Mouse (Mus musculus) intestine, embryonic 14.5 days (tissue): ENCODE measurements around the gene Podnl1. TPM values are rescaled to one million over a fixed set of nuclear protein-coding genes. Genes with fewer than 3 reads are reported as not detected.

ENCODE experiments used
- microRNA counts: library from miRNA; unstranded; fragments of <30 nt; microRNA quantifications from one replicate; lab custom pipeline; 2016
- microRNA-seq: library from miRNA; unstranded; fragments of <30 nt; microRNA quantifications from one replicate; pipeline ENCODE4, GENCODE M21; 2016
- polyA plus RNA-seq: library from polyadenylated mRNA; unstranded; fragments of >200 nt; fragmentation: Nextera tagmentation; extraction: Ambion mirVana; gene quantifications from 2 replicates; pipeline ENCODE4 v1.2.1, GENCODE M21; 2014

Gene Podnl1
- polyA plus RNA-seq, 1 experiment from 2014 or later: 0.49 TPM

MicroRNAs within 50 kb of the gene (microRNA counts, 519-probe panel; counts per million panel counts)
- microRNA mmu-miR-181c (lab: Ali Mortazavi, UCI): 3,281 counts per million, percentile 42 among the panel's probes with 10 or more counts
- microRNA mmu-miR-709 (lab: Ali Mortazavi, UCI): 2,713 counts per million, percentile 30 among the panel's probes with 10 or more counts

Small RNA genes lying within 50 kb of the gene (microRNA-seq; reads per million reads assigned to microRNA genes)
- gene Gm25110: not detected
- 7,977 reads per million, percentile 94 among the genes with 10 or more reads in this experiment for gene Mir181c
- gene Mir181d: 6,845 reads per million, percentile 92 among the genes with 10 or more reads in this experiment
- not detected for gene Mir709

Other genes starting within 250 kb of the Podnl1 start
- gene Adgrl1, start 225.9 kb upstream of the Podnl1 start, polyA plus RNA-seq: 21.8 and 24.9 TPM in 2 replicates
- gene Gm10644, start 170.8 kb upstream of the Podnl1 start, polyA plus RNA-seq: 0.23 and 0.37 TPM in 2 replicates
- 64.8 and 70.9 TPM in 2 replicates for gene Asf1b, start 170.5 kb upstream of the Podnl1 start, polyA plus RNA-seq
- gene Prkaca, start 153.0 kb upstream of the Podnl1 start, polyA plus RNA-seq: 97.9 and 105 TPM in 2 replicates
- gene Samd1, start 128.3 kb upstream of the Podnl1 start, polyA plus RNA-seq: 15.4 and 17.6 TPM in 2 replicates
- gene 1700067K01Rik, start 124.5 kb upstream of the Podnl1 start, polyA plus RNA-seq: 0.39 and 0.66 TPM in 2 replicates
- gene 2210011C24Rik, start 113.8 kb upstream of the Podnl1 start, polyA plus RNA-seq: 1.3 and 1.6 TPM in 2 replicates
- gene Palm3, start 104.5 kb upstream of the Podnl1 start, polyA plus RNA-seq: 5.8 and 7.0 TPM in 2 replicates
- 0.69 and 1.2 TPM in 2 replicates for gene Il27ra, start 83.4 kb upstream of the Podnl1 start, polyA plus RNA-seq
- 0.40 and 0.41 TPM in 2 replicates for gene Rln3, start 81.0 kb upstream of the Podnl1 start, polyA plus RNA-seq
- gene Gm10643, start 60.9 kb upstream of the Podnl1 start, polyA plus RNA-seq: 1.5 and 1.9 TPM in 2 replicates
- 11.1 and 11.6 TPM in 2 replicates for gene Rfx1, start 59.2 kb upstream of the Podnl1 start, polyA plus RNA-seq
- gene Dcaf15, start 21.2 kb upstream of the Podnl1 start, polyA plus RNA-seq: 10.8 and 11.7 TPM in 2 replicates
- gene Cc2d1a, start 21.9 kb downstream of the Podnl1 start, polyA plus RNA-seq: 17.4 and 19.5 TPM in 2 replicates
- gene 4930432K21Rik, start 22.0 kb downstream of the Podnl1 start, polyA plus RNA-seq: 0.48 and 0.92 TPM in 2 replicates
- gene Nanos3, start 59.2 kb downstream of the Podnl1 start, polyA plus RNA-seq: 4.1 and 4.4 TPM in 2 replicates
- 10.9 and 11.5 TPM in 2 replicates for gene Zswim4, start 111.1 kb downstream of the Podnl1 start, polyA plus RNA-seq
- gene D8Ertd738e, start 123.7 kb downstream of the Podnl1 start, polyA plus RNA-seq: 377 and 380 TPM in 2 replicates
- gene Mri1, start 131.3 kb downstream of the Podnl1 start, polyA plus RNA-seq: 79.7 and 90.6 TPM in 2 replicates
- 20.6 and 22.5 TPM in 2 replicates for gene Ccdc130, start 144.4 kb downstream of the Podnl1 start, polyA plus RNA-seq